Mouse (Mus musculus): ENCODE data around the gene Brix1.
"Not testable (repeated sequence)": the region's sequence is repeated elsewhere in the genome, so short reads cannot be mapped to it uniquely, and the experiment has no call there.

Gene Brix1

DNA sequence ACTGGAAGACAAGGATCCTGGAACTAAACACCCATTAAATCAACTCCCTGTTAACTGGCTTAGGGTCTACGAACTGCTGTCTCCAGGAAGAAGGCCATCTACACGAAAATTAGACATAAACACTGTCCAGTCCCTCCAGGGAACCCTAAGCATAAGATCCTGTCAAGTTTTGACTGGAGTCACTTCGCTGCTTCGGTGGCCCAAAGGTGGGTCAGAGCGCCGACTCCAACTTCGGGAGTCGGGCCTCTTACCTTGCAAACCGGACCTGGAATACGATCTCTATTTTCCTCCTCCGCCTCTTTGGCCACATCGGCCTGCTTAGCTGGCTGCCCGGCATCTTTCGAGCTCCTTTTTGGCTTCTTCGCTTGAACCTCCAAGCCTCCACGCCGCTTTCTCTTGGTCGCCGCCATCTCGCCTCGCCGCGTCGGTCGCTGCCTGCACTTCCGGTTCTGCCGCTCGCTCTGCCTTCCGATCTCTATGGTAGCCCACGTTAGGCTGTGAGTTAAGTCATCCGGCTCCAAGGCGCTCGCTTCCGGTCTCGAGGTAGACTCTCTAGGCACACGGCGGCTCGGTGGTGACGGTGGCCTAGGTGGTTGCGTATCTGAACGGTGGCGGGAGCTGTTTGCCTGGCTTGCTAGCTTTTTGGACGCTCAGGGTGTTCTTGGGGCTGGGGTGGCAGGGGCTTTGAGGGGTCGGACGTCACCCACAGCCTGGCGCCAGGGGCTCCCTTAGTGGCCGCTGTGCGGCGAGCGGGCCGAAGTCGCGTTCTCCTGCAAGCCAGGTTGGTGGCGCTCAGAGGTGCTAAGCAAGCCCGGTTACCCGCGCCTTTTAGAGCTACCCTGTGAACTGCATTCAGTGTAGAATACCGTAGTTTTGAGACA, at the start of gene Brix1, which contains the start of gene Rad1:
Gene Brix1, minus strand, starts transcription at position 464 of the 881 bp plus-strand sequence.
Gene Rad1, plus strand, starts transcription at position 535 of the 881 bp plus-strand sequence.
- Histone ChIP-seq H3K27me3 (ENCODE audit: control insufficient read depth, insufficient read depth, low read length, poor library complexity, severe bottlenecking) (no peaks in the 10 kb centered on the region), H3K36me3 (ENCODE audit: control insufficient read depth, insufficient read depth, low read length, poor library complexity, severe bottlenecking) (peaks cover 4% of the 10 kb centered on the region; the same call in 1 of the 2 replicates)
- DNase-seq (ENCODE audit: low read depth, low spot score) = peak; percentile 97

DNA sequence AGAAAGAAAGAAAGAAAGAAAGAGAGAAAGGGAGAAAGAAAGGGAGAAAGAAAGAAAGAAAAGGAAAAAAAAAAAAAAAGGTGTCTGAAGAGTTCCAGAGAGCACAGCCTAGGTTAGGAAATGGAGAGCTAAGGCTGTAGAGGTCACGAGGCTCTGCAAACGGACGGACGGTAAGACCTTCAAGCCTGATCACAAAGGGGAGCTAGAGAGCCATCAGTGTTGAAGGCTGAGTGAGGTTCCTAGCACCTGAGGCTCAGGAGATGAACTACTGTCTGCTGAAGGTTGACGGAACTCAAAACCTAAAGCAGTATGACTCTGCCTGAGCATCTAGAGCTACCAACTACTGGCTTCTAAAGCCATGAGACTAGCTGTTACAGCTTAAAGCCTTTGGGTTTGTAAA, 48.8 kb upstream of the Brix1 start:
- DNase-seq (ENCODE audit: low read depth, low spot score) = no peak
- Histone ChIP-seq H3K36me3 (ENCODE audit: control insufficient read depth, insufficient read depth, low read length, poor library complexity, severe bottlenecking) (no peaks in the 10 kb centered on the region), H3K27me3 (ENCODE audit: control insufficient read depth, insufficient read depth, low read length, poor library complexity, severe bottlenecking) (no peaks in the 10 kb centered on the region)

DNA sequence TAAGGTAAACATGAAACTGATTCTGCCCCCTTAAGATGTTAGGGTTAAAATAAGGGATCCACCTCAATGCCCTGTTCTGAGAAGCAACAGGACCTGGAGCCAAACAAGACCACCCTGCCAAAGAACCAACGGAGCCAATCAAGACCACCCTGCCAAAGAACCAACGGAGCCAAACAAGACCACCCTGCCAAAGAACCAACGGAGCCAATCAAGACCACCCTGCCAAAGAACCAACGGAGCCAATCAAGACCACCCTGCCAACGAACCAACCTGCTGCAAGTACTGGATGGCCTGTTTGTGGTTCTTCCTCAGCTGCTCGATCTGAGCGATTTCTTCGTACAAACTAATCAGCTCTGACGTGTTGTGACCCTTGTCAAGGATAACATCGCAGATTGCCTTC, 47.6 kb upstream of the Brix1 start:
- H3K36me3 ChIP-seq (ENCODE audit: control insufficient read depth, insufficient read depth, low read length, poor library complexity, severe bottlenecking); DNase-seq (ENCODE audit: low read depth, low spot score); H3K27me3 ChIP-seq (ENCODE audit: control insufficient read depth, insufficient read depth, low read length, poor library complexity, severe bottlenecking): not testable (repeated sequence)

GRCm38 (mm10) chr15:10531352-10531751, 45.6 kb upstream of the Brix1 start:
- no peaks in the 10 kb centered on the region for H3K36me3 ChIP-seq (ENCODE audit: control insufficient read depth, insufficient read depth, low read length, poor library complexity, severe bottlenecking)
- H3K27me3 ChIP-seq (ENCODE audit: control insufficient read depth, insufficient read depth, low read length, poor library complexity, severe bottlenecking) = no peaks in the 10 kb centered on the region
- DNase-seq (ENCODE audit: low read depth, low spot score) = no peak

- H3K36me3 ChIP-seq (ENCODE audit: control insufficient read depth, insufficient read depth, low read length, poor library complexity, severe bottlenecking) = no peaks in the 10 kb centered on the region
- no peaks in the 10 kb centered on the region for H3K27me3 ChIP-seq (ENCODE audit: control insufficient read depth, insufficient read depth, low read length, poor library complexity, severe bottlenecking)
- DNase-seq (ENCODE audit: low read depth, low spot score) = no peak
Observed at GRCm38 (mm10) chr15:10525896-10526295, 40.1 kb upstream of the Brix1 start.

DNA sequence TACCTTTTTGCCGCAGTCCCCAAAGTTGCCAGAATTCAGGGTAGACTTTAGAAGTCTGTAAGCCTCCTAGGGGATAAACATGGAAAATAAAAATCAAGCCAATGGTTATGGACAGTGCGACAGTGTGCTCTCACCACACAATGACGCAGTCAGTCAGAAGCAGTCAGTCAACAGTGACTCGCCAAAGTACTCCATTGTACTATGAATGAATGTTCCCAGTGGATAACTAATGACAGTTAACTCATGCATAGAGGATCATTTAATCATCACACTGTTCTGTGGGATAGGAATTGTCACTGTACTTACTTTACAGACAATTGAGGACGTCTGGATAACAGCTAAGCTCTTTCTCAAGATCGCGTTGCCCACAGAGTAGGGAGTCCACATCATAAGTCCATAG, 29.4 kb upstream of the Brix1 start:
- DNase-seq (ENCODE audit: low read depth, low spot score) = no peak
- no peaks in the 10 kb centered on the region for H3K36me3 ChIP-seq (ENCODE audit: control insufficient read depth, insufficient read depth, low read length, poor library complexity, severe bottlenecking)
- H3K27me3 ChIP-seq (ENCODE audit: control insufficient read depth, insufficient read depth, low read length, poor library complexity, severe bottlenecking) = no peaks in the 10 kb centered on the region

DNA sequence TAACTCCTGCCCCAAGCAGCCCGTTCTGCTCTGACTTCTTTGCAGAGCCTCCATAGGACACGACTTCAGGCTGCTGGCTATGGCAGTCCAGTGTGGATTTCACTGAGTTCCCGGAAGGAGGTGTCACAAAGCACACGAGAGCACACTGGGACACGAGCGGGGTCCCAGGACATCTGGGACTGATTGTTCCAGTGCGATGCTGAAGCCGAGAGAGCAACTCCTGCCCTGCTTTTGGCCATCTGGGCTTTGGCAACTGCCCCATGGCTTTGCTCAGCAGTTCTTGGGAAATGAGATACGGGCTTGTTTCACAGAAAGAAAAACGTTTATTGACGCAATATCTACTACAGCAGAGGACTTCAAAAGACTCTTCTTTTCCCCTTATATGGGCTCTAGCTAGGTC, 20.4 kb upstream of the Brix1 start:
- Histone ChIP-seq H3K27me3 (ENCODE audit: control insufficient read depth, insufficient read depth, low read length, poor library complexity, severe bottlenecking) (no peaks in the 10 kb centered on the region), H3K36me3 (ENCODE audit: control insufficient read depth, insufficient read depth, low read length, poor library complexity, severe bottlenecking) (no peaks in the 10 kb centered on the region)
- DNase-seq (ENCODE audit: low read depth, low spot score) = no peak

DNA sequence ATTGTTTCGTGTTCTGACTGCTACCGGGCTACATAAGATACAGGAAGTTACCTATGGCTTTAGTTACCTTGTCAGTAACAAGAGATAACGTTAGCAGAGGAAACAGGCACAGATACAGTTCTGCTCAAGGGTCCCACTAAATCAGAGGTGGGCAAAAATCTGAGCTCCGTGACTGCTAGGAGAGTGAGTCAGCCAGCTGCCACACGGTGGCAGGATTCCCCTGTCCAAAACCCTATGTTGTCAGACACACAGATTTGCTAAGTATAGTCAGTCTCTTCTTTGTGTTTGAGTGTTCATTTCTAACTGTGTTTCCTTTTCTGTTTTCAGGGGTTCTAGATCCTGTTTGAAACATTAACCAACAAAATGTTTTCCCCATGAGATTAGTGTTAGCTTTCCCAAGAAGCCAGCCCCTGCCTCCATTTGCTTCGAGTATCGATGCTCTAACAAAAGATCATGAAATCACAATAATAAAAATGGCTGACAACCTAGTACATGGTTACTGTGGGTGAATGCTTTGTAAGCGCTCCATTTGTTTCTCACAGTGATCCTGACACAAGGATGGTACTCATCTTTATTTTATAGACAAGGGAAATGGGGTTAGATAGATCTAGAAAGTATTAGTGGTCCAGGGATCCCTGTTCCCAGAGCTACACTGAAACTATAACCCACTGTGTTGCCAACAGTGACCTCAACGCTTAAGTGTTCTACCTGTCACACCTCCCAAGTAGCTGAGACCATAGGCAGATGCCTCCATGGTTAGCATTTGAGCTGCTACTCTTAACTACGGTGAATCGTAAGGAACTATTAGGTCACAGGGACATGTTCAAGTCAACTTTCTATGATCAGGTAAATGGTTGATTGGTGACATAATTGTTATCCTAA, 15.3 kb upstream of the Brix1 start:
- DNase-seq (ENCODE audit: low read depth, low spot score) = peak; percentile 36
- H3K27me3 ChIP-seq (ENCODE audit: control insufficient read depth, insufficient read depth, low read length, poor library complexity, severe bottlenecking) = no peaks in the 10 kb centered on the region
- 0 out of 2 replicates have a peak, but pooled peaks cover under 1% of the 10 kb centered on the region for H3K36me3 ChIP-seq (ENCODE audit: control insufficient read depth, insufficient read depth, low read length, poor library complexity, severe bottlenecking)

- no peak for DNase-seq (ENCODE audit: low read depth, low spot score)
- 0 out of 2 replicates have a peak, but pooled peaks cover 2% of the 10 kb centered on the region for H3K36me3 ChIP-seq (ENCODE audit: control insufficient read depth, insufficient read depth, low read length, poor library complexity, severe bottlenecking)
Observed at GRCm38 (mm10) chr15:10500035-10500434, 14.3 kb upstream of the Brix1 start.

GRCm38 (mm10) chr15:10499593-10499992, 13.8 kb upstream of the Brix1 start:
- Histone ChIP-seq H3K27me3 (ENCODE audit: control insufficient read depth, insufficient read depth, low read length, poor library complexity, severe bottlenecking) (no peaks in the 10 kb centered on the region), H3K36me3 (ENCODE audit: control insufficient read depth, insufficient read depth, low read length, poor library complexity, severe bottlenecking) (0 out of 2 replicates have a peak, but pooled peaks cover 2% of the 10 kb centered on the region)
- no peak for DNase-seq (ENCODE audit: low read depth, low spot score)

More at GRCm38 (mm10) chr15:10500035-10500434, 14.3 kb upstream of the Brix1 start:
- H3K27me3 ChIP-seq (ENCODE audit: control insufficient read depth, insufficient read depth, low read length, poor library complexity, severe bottlenecking) = no peaks in the 10 kb centered on the region

DNA sequence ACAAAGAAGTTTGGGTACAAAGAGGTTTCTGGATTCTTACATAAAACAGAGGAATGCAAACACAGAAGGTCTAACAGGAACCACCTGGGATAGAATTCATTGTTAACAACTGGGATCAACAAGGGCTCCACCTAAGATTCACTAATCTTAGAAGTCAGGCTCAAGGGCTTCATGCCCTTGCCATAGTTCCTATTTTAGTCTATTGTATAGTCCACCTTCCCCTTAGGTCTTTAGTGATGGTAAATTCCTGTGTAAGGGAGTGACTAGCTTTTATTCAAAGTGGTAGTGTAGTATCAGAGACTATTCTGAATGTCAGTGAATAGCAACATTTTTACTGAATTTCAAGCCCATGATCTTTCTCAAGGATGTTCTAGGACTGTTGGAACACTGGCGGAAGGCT, 10.9 kb upstream of the Brix1 start:
- not testable (repeated sequence) for H3K36me3 ChIP-seq (ENCODE audit: control insufficient read depth, insufficient read depth, low read length, poor library complexity, severe bottlenecking); DNase-seq (ENCODE audit: low read depth, low spot score); H3K27me3 ChIP-seq (ENCODE audit: control insufficient read depth, insufficient read depth, low read length, poor library complexity, severe bottlenecking)

GRCm38 (mm10) chr15:10495944-10496343, 10.2 kb upstream of the Brix1 start:
- peaks cover 7% of the 10 kb centered on the region; the same call in 1 of the 2 replicates for H3K36me3 ChIP-seq (ENCODE audit: control insufficient read depth, insufficient read depth, low read length, poor library complexity, severe bottlenecking)
- DNase-seq (ENCODE audit: low read depth, low spot score) = no peak

GRCm38 (mm10) chr15:10490101-10490500, 4.4 kb upstream of the Brix1 start:
- DNase-seq (ENCODE audit: low read depth, low spot score) = no peak
- no peaks in the 10 kb centered on the region for H3K27me3 ChIP-seq (ENCODE audit: control insufficient read depth, insufficient read depth, low read length, poor library complexity, severe bottlenecking)
- H3K36me3 ChIP-seq (ENCODE audit: control insufficient read depth, insufficient read depth, low read length, poor library complexity, severe bottlenecking) = peaks cover 9% of the 10 kb centered on the region

More at GRCm38 (mm10) chr15:10495944-10496343, 10.2 kb upstream of the Brix1 start:
- H3K27me3 ChIP-seq (ENCODE audit: control insufficient read depth, insufficient read depth, low read length, poor library complexity, severe bottlenecking) = no peaks in the 10 kb centered on the region

DNA sequence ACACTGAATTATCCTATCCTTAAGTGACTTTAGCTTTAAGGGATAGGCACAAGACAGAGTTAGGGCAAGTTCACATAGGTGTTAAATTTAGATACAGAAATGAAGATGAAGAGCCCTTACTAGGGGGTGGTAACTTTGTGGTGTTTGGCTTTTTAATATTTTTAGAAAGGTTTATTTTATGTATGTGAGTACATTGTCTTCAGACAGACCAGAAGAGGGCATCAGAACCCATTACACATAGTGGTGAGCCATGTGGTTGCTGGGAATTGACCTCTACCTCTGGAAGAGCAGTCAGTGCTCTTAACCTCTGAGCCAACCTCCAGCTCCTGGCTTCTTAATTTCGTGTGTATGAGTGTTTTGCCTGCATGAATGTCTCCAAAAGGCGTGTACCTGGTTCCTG, 1.5 kb upstream of the Brix1 start:
- DNase-seq (ENCODE audit: low read depth, low spot score) = no peak
- no peaks in the 10 kb centered on the region for H3K27me3 ChIP-seq (ENCODE audit: control insufficient read depth, insufficient read depth, low read length, poor library complexity, severe bottlenecking)

More for the DNA sequence above, 1.5 kb upstream of the Brix1 start:
- peaks cover 7% of the 10 kb centered on the region for H3K36me3 ChIP-seq (ENCODE audit: control insufficient read depth, insufficient read depth, low read length, poor library complexity, severe bottlenecking)
